Mouse (Mus musculus) limb, embryonic 10.5 days (tissue): ENCODE data around the gene Glul. TPM values are rescaled to one million over a fixed set of nuclear protein-coding genes. Genes with fewer than 3 reads are reported as not detected.
A peak's percentile ranks its signal among the peaks of the same experiment; 100 is the strongest.

ENCODE experiments used
- DNase-seq: peaks from one replicate; pipeline ENCODE4 v3.0.0-alpha.2; 2017; ENCODE audit warnings: low spot score
- H3K27ac ChIP-seq: fragments of 300-500 bp; sonication (generic); 2 replicates; pipeline ENCODE4 v1.5.1; 2016; ENCODE audit warnings: mild to moderate bottlenecking
- H3K27me3 ChIP-seq: fragments of 300-500 bp; sonication (generic); 2 replicates; pipeline ENCODE4 v1.6.1; 2016; ENCODE audit warnings: low read depth, mild to moderate bottlenecking; ENCODE audit not compliant: poor library complexity, severe bottlenecking
- H3K36me3 ChIP-seq: fragments of 300-500 bp; sonication (generic); 2 replicates; pipeline ENCODE4 v1.6.1; 2016; ENCODE audit warnings: mild to moderate bottlenecking, moderate library complexity
- H3K4me1 ChIP-seq: fragments of 300-500 bp; sonication (generic); 2 replicates; pipeline ENCODE4 v1.6.1; 2016
- H3K4me3 ChIP-seq: fragments of 300-500 bp; sonication (generic); 2 replicates; pipeline ENCODE4 v1.5.1; 2016; ENCODE audit warnings: mild to moderate bottlenecking, moderate library complexity
- H3K9me3 ChIP-seq: fragments of 300-500 bp; sonication (generic); replicated peaks from 2 replicates; pipeline ENCODE4 v1.6.1; 2016; ENCODE audit warnings: mild to moderate bottlenecking
- WGBS: fragments of 180-500 bp; shearing (Covaris S2); methylation state at CpG from one replicate; pipeline ENCODE4 v1.1.7; 2016; 5-methylcytosine and 5-hydroxymethylcytosine counted together
- microRNA-seq: library from miRNA; unstranded; fragments of <30 nt; microRNA quantifications from one replicate; pipeline ENCODE4, GENCODE M21; 2017
- polyA plus RNA-seq: library from polyadenylated mRNA; unstranded; fragments of >200 nt; fragmentation: Nextera tagmentation; extraction: Ambion mirVana; gene quantifications from 2 replicates; pipeline ENCODE4 v1.2.1, GENCODE M21; 2016

The Glul gene
- polyA plus RNA-seq, 1 experiment from 2014 or later = 122 TPM

DNA sequence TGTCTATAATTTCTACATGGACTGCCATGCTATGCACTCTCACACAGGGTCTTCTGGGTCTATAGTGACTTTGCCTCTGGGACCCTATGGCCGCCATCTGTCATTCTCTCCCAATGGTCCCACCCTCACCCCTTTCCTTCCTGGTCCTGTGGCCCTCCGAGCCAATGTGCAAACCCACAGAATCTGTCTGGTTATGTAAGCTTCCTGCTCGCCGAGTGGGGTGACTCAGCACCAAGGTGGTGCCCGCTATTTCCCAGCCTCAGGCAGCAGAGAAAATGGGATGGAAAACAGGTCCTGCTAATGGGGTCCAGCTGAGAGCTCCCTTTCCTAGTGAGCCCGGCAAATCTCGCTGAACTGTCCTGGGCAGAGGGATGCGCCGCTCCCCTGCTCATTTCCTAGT lies 53.5 kb downstream of the Glul start:
- Histone ChIP-seq H3K27me3 (no peaks in the 10 kb centered on the region), H3K36me3 (no peaks in the 10 kb centered on the region), H3K27ac (no peak overlapping the region), H3K4me1 (no peaks in the 10 kb centered on the region), H3K9me3 (no peaks in the 10 kb centered on the region), H3K4me3 (no peak overlapping the region)
- 85% methylated on average over 9 of the region's 9 CpGs for WGBS
- DNase-seq = no peak

GRCm38 (mm10) chr1:153953797-153954196 lies 54.1 kb downstream of the Glul start:
- no peaks in the 10 kb centered on the region for H3K4me1 ChIP-seq
- H3K27ac ChIP-seq = no peak overlapping the region
- H3K27me3 ChIP-seq = no peaks in the 10 kb centered on the region
- no peaks in the 10 kb centered on the region for H3K9me3 ChIP-seq
- 90% methylated on average over 6 of the region's 6 CpGs for WGBS
- no peaks in the 10 kb centered on the region for H3K36me3 ChIP-seq
- no peak overlapping the region for H3K4me3 ChIP-seq
- DNase-seq = no peak

DNA sequence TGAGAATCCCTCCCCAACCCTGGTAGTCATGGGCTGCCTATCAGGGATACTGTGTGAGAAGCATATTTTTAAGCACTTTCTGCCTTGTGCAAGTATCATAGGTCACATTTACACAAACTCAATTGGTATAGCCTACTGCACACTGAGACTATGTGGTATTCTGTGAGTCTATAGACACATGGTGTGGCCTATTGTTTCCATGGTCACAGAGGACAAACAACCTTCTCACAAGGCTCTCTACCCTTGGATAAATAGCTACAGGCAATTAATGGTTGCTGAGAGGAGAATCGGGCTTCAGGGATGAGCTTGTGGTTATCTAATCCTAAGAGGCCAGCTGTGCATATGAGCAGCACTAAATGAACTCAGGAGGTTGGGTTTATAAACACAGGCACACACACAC lies 58.1 kb downstream of the Glul start:
- WGBS = 79% methylated on average over 1 of the region's 1 CpGs
- no peaks in the 10 kb centered on the region for H3K9me3 ChIP-seq
- no peaks in the 10 kb centered on the region for H3K36me3 ChIP-seq
- H3K27ac ChIP-seq = no peak overlapping the region
- no peaks in the 10 kb centered on the region for H3K4me1 ChIP-seq
- H3K27me3 ChIP-seq = no peaks in the 10 kb centered on the region
- DNase-seq = no peak
- no peak overlapping the region for H3K4me3 ChIP-seq

Small RNA genes within 50 kb of the gene (microRNA-seq; reads per million reads assigned to microRNA genes)
- 17.9 reads per million, percentile 27 among the genes with 10 or more reads in this experiment for gene Mir8114

Other genes with a start within 250 kb of the Glul start
- 0.28 and 0.61 TPM in 2 replicates for gene Rgs8, start 246.9 kb upstream of the Glul start, polyA plus RNA-seq
- gene Rgs16, start 159.6 kb upstream of the Glul start, polyA plus RNA-seq = 3.1 and 6.0 TPM in 2 replicates
- gene Rnasel, start 150.5 kb upstream of the Glul start, polyA plus RNA-seq = 4.0 and 8.2 TPM in 2 replicates
- gene Rgsl1, start 55.8 kb upstream of the Glul start, polyA plus RNA-seq = not detected in 2 replicates
- gene Teddm1b, start 25.6 kb upstream of the Glul start, polyA plus RNA-seq = 0.64 and 2.1 TPM in 2 replicates
- not detected in 2 replicates for gene Teddm1a, start 8.2 kb upstream of the Glul start, polyA plus RNA-seq
- 0.69 and 0.74 TPM in 2 replicates for gene Teddm2, start 284 bp downstream of the Glul start, polyA plus RNA-seq